Mouse (Mus musculus) CH12.LX (cell line): ENCODE measurements around the gene Scaf1. TPM values are rescaled to one million over a fixed set of nuclear protein-coding genes. Genes with fewer than 3 reads are reported as not detected.

Source experiments
- DNase-seq: peaks from one replicate; pipeline ENCODE4 v3.0.0-alpha.2; 2013; ENCODE audit errors: extremely low read depth
- H3K27ac ChIP-seq: 2 replicates; pipeline ENCODE4 v1.5.1; 2012; ENCODE audit warnings: low read depth, mild to moderate bottlenecking, control low read depth, moderate library complexity; ENCODE audit not compliant: insufficient read depth
- H3K27me3 ChIP-seq: replicated peaks from 2 replicates; pipeline ENCODE3; 2012; ENCODE audit warnings: inconsistent platforms
- H3K36me3 ChIP-seq, 2 experiments: replicated peaks in 1 of 2; 2 replicates each; pipeline versions ENCODE3 to v1.6.1; 2012; ENCODE audit warnings: inconsistent platforms in 1 of 2, low read length in 1 of 2, mild to moderate bottlenecking in 1 of 2, mixed read lengths in 1 of 2, moderate library complexity in 1 of 2; ENCODE audit not compliant: control insufficient read depth in 1 of 2, insufficient read depth in 1 of 2
- H3K4me1 ChIP-seq, 2 experiments: 2 replicates each; pipeline ENCODE4 v1.6.1; 2012; ENCODE audit warnings: inconsistent platforms in 1 of 2, moderate library complexity in 1 of 2; ENCODE audit not compliant: insufficient read depth in 2 of 2, control insufficient read depth in 1 of 2
- H3K4me2 ChIP-seq: 2 replicates; pipeline ENCODE4 v1.6.1; 2012; ENCODE audit warnings: low read depth, mild to moderate bottlenecking, control low read depth; ENCODE audit not compliant: poor library complexity, insufficient read depth, severe bottlenecking
- H3K4me3 ChIP-seq, 3 experiments: fragments of 150-350 bp in 1 of 3; sonication (generic) in 1 of 3; replicated peaks in 1 of 3; 2 replicates each; pipeline versions ENCODE3 to v1.5.1; 2011 to 2012; ENCODE audit warnings: low read depth in 2 of 3, low read length in 2 of 3, mild to moderate bottlenecking in 2 of 3, moderate library complexity in 2 of 3, control low read depth in 1 of 3, improper control_type of control experiment in 1 of 3, inconsistent platforms in 1 of 3, mixed read lengths in 1 of 3; ENCODE audit not compliant: poor library complexity in 1 of 3
- H3K79me2 ChIP-seq: replicated peaks from 2 replicates; pipeline ENCODE4 v1.6.1; 2012; ENCODE audit warnings: mild to moderate bottlenecking, moderate library complexity; ENCODE audit not compliant: control insufficient read depth, poor library complexity, insufficient read depth, severe bottlenecking; ENCODE audit errors: extremely low read depth
- H3K9ac ChIP-seq: 2 replicates; pipeline ENCODE4 v1.6.1; 2012; ENCODE audit warnings: low read depth, mild to moderate bottlenecking, control low read depth, moderate library complexity; ENCODE audit not compliant: insufficient read depth
- H3K9me3 ChIP-seq: replicated peaks from 2 replicates; pipeline ENCODE3; 2012; ENCODE audit warnings: low read length, inconsistent platforms, mixed read lengths
- CTCF ChIP-seq, 2 experiments: IDR thresholded peaks in 1 of 2; conservative IDR thresholded peaks in 1 of 2; 2 replicates each; pipeline ENCODE4 v1.5.1; 2011 to 2012; ENCODE audit warnings: low read depth in 2 of 2, low read length in 2 of 2, improper control_type of control experiment in 1 of 2, inconsistent platforms in 1 of 2, mild to moderate bottlenecking in 1 of 2, moderate library complexity in 1 of 2
- E2F4 ChIP-seq: IDR thresholded peaks from 2 replicates; pipeline ENCODE4 v1.6.1; 2011; ENCODE audit warnings: low read depth, low read length, improper control_type of control experiment; ENCODE audit not compliant: insufficient replicate concordance
- ELF1 ChIP-seq: IDR thresholded peaks from 2 replicates; pipeline ENCODE4 v1.6.1; 2014; ENCODE audit warnings: low read depth, mild to moderate bottlenecking, inconsistent platforms, low read length, improper control_type of control experiment
- EP300 ChIP-seq: IDR thresholded peaks from 2 replicates; pipeline ENCODE4 v1.6.1; 2011; ENCODE audit warnings: low read length, improper control_type of control experiment
- ETS1 ChIP-seq: conservative IDR thresholded peaks from 2 replicates; pipeline ENCODE4 v1.6.1; 2012; ENCODE audit warnings: low read depth, mild to moderate bottlenecking, inconsistent platforms, low read length, improper control_type of control experiment, moderate library complexity
- HCFC1 ChIP-seq: IDR thresholded peaks from 2 replicates; pipeline ENCODE4 v1.6.1; 2012; ENCODE audit warnings: low read depth, mild to moderate bottlenecking, inconsistent platforms, low read length, improper control_type of control experiment
- KAT2A ChIP-seq: IDR thresholded peaks from 2 replicates; pipeline ENCODE4 v1.6.1; 2012; ENCODE audit warnings: low read length, improper control_type of control experiment, inconsistent platforms; ENCODE audit not compliant: insufficient replicate concordance
- MAFK ChIP-seq: IDR thresholded peaks from 2 replicates; pipeline ENCODE4 v1.6.1; 2011; ENCODE audit warnings: low read length, improper control_type of control experiment; ENCODE audit not compliant: insufficient replicate concordance
- MXI1 ChIP-seq: IDR thresholded peaks from 2 replicates; pipeline ENCODE4 v1.6.1; 2011; ENCODE audit warnings: mild to moderate bottlenecking, low read depth, low read length, improper control_type of control experiment
- NRF1 ChIP-seq: IDR thresholded peaks from 2 replicates; pipeline ENCODE4 v1.6.1; 2014; ENCODE audit warnings: low read depth, mild to moderate bottlenecking, inconsistent platforms, low read length, improper control_type of control experiment, moderate library complexity
- PAX5 ChIP-seq: IDR thresholded peaks from 2 replicates; pipeline ENCODE4 v1.6.1; 2012; ENCODE audit warnings: low read length, inconsistent platforms, mixed read lengths
- RAD21 ChIP-seq: IDR thresholded peaks from 2 replicates; pipeline ENCODE4 v1.6.1; 2011; ENCODE audit warnings: low read depth, mild to moderate bottlenecking, low read length, improper control_type of control experiment, moderate library complexity
- RCOR1 ChIP-seq: conservative IDR thresholded peaks from 2 replicates; pipeline ENCODE4 v1.6.1; 2012; ENCODE audit warnings: low read depth, mild to moderate bottlenecking, inconsistent platforms, low read length, improper control_type of control experiment
- SMC3 ChIP-seq: IDR thresholded peaks from 2 replicates; pipeline ENCODE4 v1.6.1; 2011; ENCODE audit warnings: low read depth, low read length, improper control_type of control experiment
- ZC3H11A ChIP-seq: IDR thresholded peaks from 2 replicates; pipeline ENCODE4 v1.6.1; 2012; ENCODE audit warnings: low read depth, mild to moderate bottlenecking, inconsistent platforms, low read length, improper control_type of control experiment
- ZNF384 ChIP-seq: IDR thresholded peaks from 2 replicates; pipeline ENCODE4 v1.6.1; 2012; ENCODE audit warnings: low read depth, low read length, improper control_type of control experiment, inconsistent platforms
- dilution Hi-C: fragments of 300-500 bp; cut with MboI; formaldehyde crosslinking; loops from 2 replicates; pipeline ENCODE4 v1.14.3; 2020; ENCODE audit warnings: low sequenced_read_pairs; ENCODE audit not compliant: extremely low pct_unique_long_range_greater_than_20kb, extremely low pct_ligation_motif_present
- in situ Hi-C: fragments of 300-500 bp; cut with MboI; formaldehyde crosslinking; loops from 3 replicates; pipeline ENCODE4 v1.14.3; 2019; ENCODE audit warnings: low sequenced_read_pairs, low pct_ligation_motif_present, low pct_unique_long_range_greater_than_20kb, mixed read lengths
- polyA plus RNA-seq: library from polyadenylated mRNA; unstranded; fragments of >175 nt; gene quantifications from 2 replicates; pipeline ENCODE4 v1.2.1, GENCODE M21; 2012; ENCODE audit warnings: low read depth; ENCODE audit not compliant: insufficient read length
- total RNA-seq, 2 experiments: library from RNA; depleted of rRNA; stranded (reverse); fragments of 300-350 nt in 1 of 2; fragments of >200 nt in 1 of 2; gene quantifications; 2 replicates each; pipeline ENCODE4 v1.2.3; 2012 to 2014

Scaf1 gene
- total and polyA plus RNA-seq, 3 experiments, result 5.4 to 41.9 (median 18.2) TPM

DNA sequence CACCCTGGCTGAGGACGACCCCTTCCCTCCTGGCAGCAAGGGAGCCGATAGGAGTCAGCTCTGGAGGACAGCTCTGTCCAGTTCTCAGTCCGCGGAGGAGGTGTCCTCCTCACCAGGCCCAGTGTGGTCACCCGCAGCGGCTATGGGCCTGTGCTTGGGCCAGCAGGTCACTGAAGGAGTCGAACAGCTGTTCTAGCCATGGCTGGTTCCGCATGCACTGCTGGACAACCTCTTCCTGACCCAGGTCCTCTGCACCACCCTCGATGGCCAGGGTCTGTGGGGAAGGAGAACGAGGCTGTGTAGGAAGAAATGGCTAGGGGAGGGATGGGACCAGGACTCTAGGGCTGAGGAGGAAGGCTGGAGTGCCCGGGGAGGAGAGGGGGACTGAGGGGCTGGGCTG, 12.2 kb upstream of the Scaf1 start:
- dilution Hi-C loops, result no loop called here
- TF ChIP-seq EP300, result no peak
- no peak for TF ChIP-seq ETS1
- TF ChIP-seq ZNF384, result no peak
- TF ChIP-seq KAT2A, result no peak
- TF ChIP-seq MXI1, result no peak
- TF ChIP-seq PAX5, result no peak
- TF ChIP-seq HCFC1, result no peak
- no peak for TF ChIP-seq CTCF (conservative IDR thresholded peaks at IDR 0.05 in 1 of 2, IDR thresholded peaks at IDR 0.05 in 1 of 2; ENCODE audit: low read depth in 2 of 2, low read length in 2 of 2)
- TF ChIP-seq SMC3, result no peak
- no peak for TF ChIP-seq E2F4
- TF ChIP-seq, all 38 proteins: peak for 0
- no peak overlapping the region for H3K4me3 ChIP-seq
- H3K27me3 ChIP-seq, result no peaks in the 10 kb centered on the region
- no peaks in the 10 kb centered on the region for H3K79me2 ChIP-seq
- H3K9me3 ChIP-seq, result no peaks in the 10 kb centered on the region
- H3K36me3 ChIP-seq, result peaks cover 47 to 80% of the 10 kb centered on the region in 2 experiments
- no peak for DNase-seq
- in situ Hi-C loops, result no loop called here
- no peaks in the 10 kb centered on the region; a peak in 1 of 4 replicates for H3K4me1 ChIP-seq
- no peak overlapping the region for H3K4me2 ChIP-seq
- H3K9ac ChIP-seq, result no peak overlapping the region
- H3K27ac ChIP-seq, result no peak overlapping the region

GRCm38 (mm10) chr7:45027761-45028160, 11.6 kb upstream of the Scaf1 start:
- Histone ChIP-seq H3K4me1 (no peaks in the 10 kb centered on the region; a peak in 1 of 4 replicates), H3K27me3 (no peaks in the 10 kb centered on the region), H3K4me3 (no peak overlapping the region), H3K36me3 (peaks cover 42 to 75% of the 10 kb centered on the region in 2 experiments), H3K9ac (no peak overlapping the region), H3K79me2 (no peaks in the 10 kb centered on the region), H3K27ac (no peak overlapping the region), H3K9me3 (no peaks in the 10 kb centered on the region), H3K4me2 (no peak overlapping the region)
- dilution Hi-C loops (no loop called here), in situ Hi-C loops (no loop called here)
- TF ChIP-seq ZC3H11A (no peak), MAFK (no peak), NRF1 (no peak), ELF1 (no peak), RAD21 (no peak), RCOR1 (no peak)
- DNase-seq, result no peak
